Mouse (Mus musculus) stomach, postnatal 0 days (tissue): ENCODE results near the gene Sumf1.

Source experiments
- CTCF ChIP-seq: IDR thresholded peaks from 2 replicates; pipeline ENCODE4 v1.5.1; 2016; ENCODE audit warnings: antibody characterized with exemption, low read depth, mild to moderate bottlenecking, moderate library complexity
- EP300 ChIP-seq: optimal IDR thresholded peaks from 2 replicates; pipeline ENCODE3; 2016; ENCODE audit warnings: antibody characterized with exemption

- TF ChIP-seq CTCF (no peak), EP300 (no peak)
These were observed 18.9 kb upstream of the Sumf1 start for GRCm38 (mm10) chr6:108204322-108204721.
